Mouse (Mus musculus) bone marrow, adult 2 months (tissue): Measurements from ENCODE around the gene Zfp128.
"Not testable (repeated sequence)": the region's sequence is repeated elsewhere in the genome, so short reads cannot be mapped to it uniquely, and the experiment has no call there.

Experiments used
- CTCF ChIP-seq: fragments of 200-500 bp; IDR thresholded peaks from 2 replicates; pipeline ENCODE4 v1.5.1; 2011; ENCODE audit warnings: low read length, control low read depth; ENCODE audit not compliant: control insufficient read depth, insufficient read depth
- POLR2A ChIP-seq: fragments of 200-500 bp; IDR thresholded peaks from 2 replicates; pipeline ENCODE4 v1.6.1; 2011; ENCODE audit warnings: low read depth, mild to moderate bottlenecking, control low read depth, low read length, borderline replicate concordance; ENCODE audit not compliant: control insufficient read depth

GRCm38 (mm10) chr7:12920495-12920894, 39.5 kb downstream of the Zfp128 start:
- TF ChIP-seq POLR2A, CTCF: not testable (repeated sequence)
